Mouse (Mus musculus) lung, postnatal 0 days (tissue): ENCODE results near the gene Elovl3. TPM values are rescaled to one million over a fixed set of nuclear protein-coding genes. Genes with fewer than 3 reads are reported as not detected.
A peak's percentile ranks its signal among the peaks of the same experiment; 100 is the strongest.

Source experiments
- ATAC-seq: fragments of 200-750 bp; cut with Nextera tagmentation; 2 replicates; pipeline ENCODE4 v1.8.0; 2017; ENCODE audit warnings: moderate library complexity
- DNase-seq: peaks from one replicate; pipeline ENCODE4 v3.0.0-alpha.2; 2016; ENCODE audit warnings: low spot score
- H3K27ac ChIP-seq: fragments of 300-500 bp; sonication (generic); 2 replicates; pipeline ENCODE4 v1.5.1; 2014; ENCODE audit warnings: antibody characterized with exemption, mild to moderate bottlenecking, low read length, mixed read lengths
- H3K27me3 ChIP-seq: fragments of 300-500 bp; sonication (generic); replicated peaks from 2 replicates; pipeline ENCODE4 v1.6.1; 2014; ENCODE audit warnings: low read length, mixed read lengths; ENCODE audit not compliant: insufficient read depth
- H3K36me3 ChIP-seq: fragments of 300-500 bp; sonication (generic); 2 replicates; pipeline ENCODE4 v1.6.1; 2014; ENCODE audit warnings: low read length, mixed read lengths; ENCODE audit not compliant: insufficient read depth
- H3K4me1 ChIP-seq: fragments of 300-500 bp; sonication (generic); 2 replicates; pipeline ENCODE4 v1.6.1; 2014; ENCODE audit warnings: antibody characterized with exemption, low read depth, low read length, mixed read lengths; ENCODE audit not compliant: insufficient read depth
- H3K4me2 ChIP-seq: fragments of 300-500 bp; sonication (generic); replicated peaks from 2 replicates; pipeline ENCODE4 v1.6.1; 2014; ENCODE audit warnings: low read depth, mild to moderate bottlenecking, low read length, moderate library complexity, mixed read lengths
- H3K4me3 ChIP-seq: fragments of 300-500 bp; sonication (generic); 2 replicates; pipeline ENCODE4 v1.5.1; 2014; ENCODE audit warnings: low read depth, low read length
- H3K9ac ChIP-seq: fragments of 300-500 bp; sonication (generic); replicated peaks from 2 replicates; pipeline ENCODE4 v1.6.1; 2014; ENCODE audit warnings: low read depth, mild to moderate bottlenecking
- H3K9me3 ChIP-seq: fragments of 300-500 bp; sonication (generic); 2 replicates; pipeline ENCODE4 v1.6.1; 2016; ENCODE audit warnings: low read length, mixed read lengths
- CTCF ChIP-seq: IDR thresholded peaks from 2 replicates; pipeline ENCODE4 v1.5.1; 2016; ENCODE audit warnings: antibody characterized with exemption, mild to moderate bottlenecking
- EP300 ChIP-seq: IDR thresholded peaks from 2 replicates; pipeline ENCODE4 v1.6.1; 2016; ENCODE audit warnings: antibody characterized with exemption, mild to moderate bottlenecking, control low read depth
- WGBS: fragments of 180-500 bp; shearing (Covaris S2); extraction: QIAGEN DNeasy Blood & Tissue Kit; methylation state at CpG from one replicate; pipeline ENCODE4 v1.1.7; 2014; 5-methylcytosine and 5-hydroxymethylcytosine counted together
- polyA plus RNA-seq: library from polyadenylated mRNA; unstranded; fragments of >200 nt; fragmentation: Nextera tagmentation; extraction: Ambion mirVana; gene quantifications from 2 replicates; pipeline ENCODE4 v1.2.1, GENCODE M21; 2015

The Elovl3 gene
- polyA plus RNA-seq, 1 experiment from 2014 or later = not detected

DNA sequence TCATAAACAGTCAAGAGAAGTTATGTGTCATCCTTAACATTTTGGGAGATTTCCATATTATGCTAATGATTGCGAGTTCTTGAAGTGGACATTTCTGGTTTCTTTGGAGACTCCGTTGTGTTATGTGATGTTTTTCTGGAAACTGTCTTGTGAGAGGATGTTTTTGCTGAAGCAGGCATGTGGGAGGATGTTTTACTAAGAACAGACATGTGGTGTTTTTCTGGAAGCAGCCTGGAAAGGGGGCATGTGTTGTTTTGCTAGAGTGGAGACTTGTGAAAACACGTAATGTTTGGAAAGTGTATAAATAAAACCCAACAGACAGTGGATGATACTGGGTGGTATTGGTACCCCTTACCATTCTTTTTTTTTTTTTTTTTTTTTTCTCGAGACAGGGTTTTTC, 36.4 kb upstream of the Elovl3 start:
- H3K4me3 ChIP-seq = no peak overlapping the region
- H3K4me2 ChIP-seq = no peak overlapping the region
- no peak for TF ChIP-seq EP300
- no peak for TF ChIP-seq CTCF
- no peaks in the 10 kb centered on the region for H3K9me3 ChIP-seq
- no peak overlapping the region for H3K9ac ChIP-seq
- DNase-seq (no peak), ATAC-seq (no peak)
- H3K27ac ChIP-seq = no peak overlapping the region
- WGBS = 80% methylated on average over 4 of the region's 4 CpGs
- no peaks in the 10 kb centered on the region for H3K27me3 ChIP-seq
- no peaks in the 10 kb centered on the region for H3K36me3 ChIP-seq
- no peaks in the 10 kb centered on the region for H3K4me1 ChIP-seq

DNA sequence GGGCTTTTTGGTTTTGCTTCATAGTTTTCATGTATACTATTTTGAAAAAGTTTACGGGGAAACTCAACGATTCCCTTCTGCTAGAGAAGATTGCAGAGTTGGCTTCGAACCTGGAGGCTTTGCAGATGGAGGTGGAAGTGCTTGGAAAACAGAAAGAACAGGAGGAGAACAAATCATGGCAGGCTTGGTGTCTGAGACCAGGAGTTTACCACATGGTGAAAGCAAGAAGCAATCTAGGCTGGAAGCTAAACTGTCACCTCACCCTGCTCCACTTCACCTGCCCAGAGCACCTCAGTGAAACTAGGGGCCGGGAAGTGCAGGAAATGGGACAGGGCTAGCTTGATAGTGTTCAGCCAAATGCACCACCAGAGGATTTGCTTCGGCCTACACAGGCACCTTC, 35.3 kb upstream of the Elovl3 start:
- ATAC-seq = no peak

DNA sequence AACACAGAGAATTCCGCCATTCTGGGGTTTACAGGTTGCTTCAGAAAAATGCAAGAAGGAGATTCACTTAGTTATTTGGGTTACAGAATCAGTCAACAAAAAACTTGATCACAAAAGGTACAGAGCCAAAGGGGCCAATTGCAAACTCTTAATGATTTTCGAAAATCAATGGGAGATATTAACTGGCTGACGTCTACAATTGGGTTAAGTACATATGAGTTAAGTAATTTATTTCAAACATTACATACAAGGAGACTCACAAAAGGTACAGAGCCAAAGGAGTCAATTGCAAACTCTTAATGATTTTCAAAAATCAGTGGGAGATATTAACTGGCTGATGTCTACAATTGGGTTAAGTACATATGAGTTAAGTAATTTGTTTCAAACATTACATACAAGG, 32.1 kb upstream of the Elovl3 start:
- no peak for ATAC-seq
- no peaks in the 10 kb centered on the region for H3K9me3 ChIP-seq
- no peak for TF ChIP-seq CTCF
- TF ChIP-seq EP300 = no peak
- no peaks in the 10 kb centered on the region for H3K36me3 ChIP-seq
- no peaks in the 10 kb centered on the region for H3K27me3 ChIP-seq
- H3K4me2 ChIP-seq = no peak overlapping the region
- no peak for DNase-seq
- no peak overlapping the region for H3K27ac ChIP-seq
- 91% methylated on average over 3 of the region's 3 CpGs for WGBS
- no peaks in the 10 kb centered on the region for H3K4me1 ChIP-seq
- no peak overlapping the region for H3K9ac ChIP-seq
- no peak overlapping the region for H3K4me3 ChIP-seq

More for the DNA sequence above, 35.3 kb upstream of the Elovl3 start:
- no peak overlapping the region for H3K27ac ChIP-seq
- H3K9ac ChIP-seq = no peak overlapping the region
- no peaks in the 10 kb centered on the region for H3K9me3 ChIP-seq
- TF ChIP-seq EP300 (no peak), CTCF (no peak)
- no peak for DNase-seq
- no peak overlapping the region for H3K4me2 ChIP-seq
- H3K4me1 ChIP-seq = no peaks in the 10 kb centered on the region
- no peak overlapping the region for H3K4me3 ChIP-seq
- H3K36me3 ChIP-seq = no peaks in the 10 kb centered on the region
- WGBS = 90% methylated on average over 5 of the region's 5 CpGs
- H3K27me3 ChIP-seq = no peaks in the 10 kb centered on the region

DNA sequence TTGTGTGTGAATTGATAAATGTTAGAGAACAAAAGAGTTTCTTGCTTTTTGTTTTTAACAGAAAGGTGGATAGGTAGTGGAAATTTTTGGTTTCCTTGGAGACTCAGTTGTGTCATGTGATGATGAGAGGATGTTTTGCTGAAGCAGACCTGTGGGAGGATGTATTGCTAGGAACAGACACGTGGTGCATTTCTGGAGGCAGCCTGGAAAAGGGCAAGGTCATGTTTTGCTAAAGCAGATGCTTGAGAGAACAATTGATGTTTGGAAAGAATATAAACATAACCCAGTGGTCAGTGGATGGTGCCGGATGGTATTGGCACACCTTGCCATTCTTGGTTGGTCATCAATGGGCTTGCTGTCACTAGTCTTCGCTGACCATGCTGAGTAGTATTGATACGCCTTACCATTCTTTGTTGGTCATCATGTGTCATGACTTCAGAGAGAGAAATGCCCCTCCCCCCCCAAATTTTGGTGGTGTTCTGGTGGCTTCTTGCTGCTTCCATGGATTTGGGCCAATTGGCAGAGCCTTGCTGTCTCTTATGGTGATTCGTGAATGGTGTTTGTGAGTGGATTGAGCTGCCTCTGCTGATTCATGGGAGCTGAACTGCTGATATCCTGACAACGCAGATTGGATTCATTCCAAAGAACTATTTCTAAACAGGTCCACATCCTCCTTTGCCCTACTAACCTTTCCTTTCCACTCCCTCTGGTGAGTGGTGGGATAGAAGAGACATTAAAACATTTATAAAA, 28.1 kb upstream of the Elovl3 start:
- H3K36me3 ChIP-seq = no peaks in the 10 kb centered on the region
- no peak overlapping the region for H3K4me3 ChIP-seq
- H3K27ac ChIP-seq = no peak overlapping the region
- H3K9ac ChIP-seq = no peak overlapping the region
- no peaks in the 10 kb centered on the region for H3K4me1 ChIP-seq
- no peak overlapping the region for H3K4me2 ChIP-seq
- 61% methylated on average over 6 of the region's 6 CpGs for WGBS
- ATAC-seq (no peak), DNase-seq (peak; percentile 10)
- no peaks in the 10 kb centered on the region for H3K9me3 ChIP-seq
- no peaks in the 10 kb centered on the region for H3K27me3 ChIP-seq
- TF ChIP-seq CTCF (no peak), EP300 (no peak)

DNA sequence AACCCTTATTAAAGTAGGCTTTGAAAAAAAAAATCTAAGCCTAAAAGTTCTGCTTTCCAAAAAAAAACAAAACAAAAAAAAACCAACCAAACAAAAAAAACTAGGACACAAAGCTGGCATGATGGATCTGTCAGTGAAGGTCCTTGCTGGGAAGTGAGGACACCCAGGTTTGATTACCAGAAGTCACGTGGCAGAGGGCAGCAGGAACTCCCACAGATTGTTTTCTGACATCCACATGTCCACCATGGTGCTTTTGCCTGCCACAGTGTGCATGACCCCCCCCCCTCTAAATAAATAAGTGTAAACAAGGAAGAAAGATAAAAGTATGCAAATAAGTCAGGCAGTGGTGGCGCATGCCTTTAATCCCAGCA, 27.5 kb upstream of the Elovl3 start:
- Histone ChIP-seq H3K4me3 (no peak overlapping the region), H3K9me3 (no peaks in the 10 kb centered on the region), H3K27ac (no peak overlapping the region), H3K4me2 (no peak overlapping the region), H3K36me3 (no peaks in the 10 kb centered on the region), H3K27me3 (no peaks in the 10 kb centered on the region), H3K4me1 (no peaks in the 10 kb centered on the region), H3K9ac (no peak overlapping the region)
- TF ChIP-seq CTCF (no peak), EP300 (no peak)
- DNase-seq = no peak
- no peak for ATAC-seq
- 66% methylated on average over 2 of the region's 2 CpGs for WGBS

DNA sequence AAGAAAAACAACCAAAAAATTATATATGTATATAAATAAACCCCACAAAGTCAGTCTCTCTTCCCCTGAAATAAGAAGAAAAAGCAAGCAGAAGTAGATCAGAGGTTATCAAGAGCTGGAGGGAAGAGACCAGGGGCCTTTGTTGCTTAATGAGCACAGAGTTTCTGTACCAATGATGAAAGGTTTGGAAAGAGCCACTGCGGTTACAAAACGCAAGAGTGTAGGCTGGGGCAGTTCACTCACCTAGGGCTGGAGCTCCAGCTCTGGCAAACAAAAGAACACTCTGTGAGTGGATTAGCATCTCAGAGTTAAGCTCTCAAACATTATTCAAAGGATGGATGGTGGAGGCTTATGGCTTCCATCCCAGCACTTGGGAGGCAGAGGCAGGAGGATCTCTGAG, 21.5 kb upstream of the Elovl3 start:
- ATAC-seq = no peak
- WGBS = 75% methylated on average over 2 of the region's 2 CpGs
- no peak for TF ChIP-seq CTCF
- no peak for TF ChIP-seq EP300
- no peak for DNase-seq
- Histone ChIP-seq H3K4me2 (no peak overlapping the region), H3K27ac (no peak overlapping the region), H3K27me3 (no peaks in the 10 kb centered on the region), H3K9ac (no peak overlapping the region), H3K9me3 (no peaks in the 10 kb centered on the region), H3K4me1 (no peaks in the 10 kb centered on the region), H3K36me3 (no peaks in the 10 kb centered on the region), H3K4me3 (no peak overlapping the region)

DNA sequence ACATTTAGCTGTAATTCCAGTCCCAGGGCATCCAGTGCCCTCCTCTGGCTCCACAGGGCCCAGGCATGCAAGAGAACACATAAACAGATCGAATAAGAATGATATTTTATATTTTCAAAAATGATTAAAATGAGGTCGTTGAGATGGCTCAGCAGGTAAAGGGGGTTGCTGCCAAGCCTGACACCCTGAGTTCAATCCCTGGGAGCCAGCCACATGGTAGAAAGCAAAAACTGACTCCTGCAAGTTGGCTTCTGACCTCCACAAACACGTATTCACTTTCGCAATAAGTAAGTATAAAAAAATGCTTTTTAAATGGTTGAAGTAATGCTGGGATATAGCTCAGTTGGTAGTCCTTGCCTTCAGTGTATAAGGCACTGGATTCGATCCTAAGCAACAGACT, 20.9 kb upstream of the Elovl3 start:
- no peak overlapping the region for H3K9ac ChIP-seq
- WGBS = 81% methylated on average over 5 of the region's 5 CpGs
- H3K27me3 ChIP-seq = no peaks in the 10 kb centered on the region
- H3K9me3 ChIP-seq = no peaks in the 10 kb centered on the region
- no peaks in the 10 kb centered on the region for H3K4me1 ChIP-seq
- H3K4me3 ChIP-seq = no peak overlapping the region
- ATAC-seq (no peak), DNase-seq (no peak)
- H3K4me2 ChIP-seq = no peak overlapping the region
- TF ChIP-seq CTCF = no peak
- no peak for TF ChIP-seq EP300
- no peaks in the 10 kb centered on the region for H3K36me3 ChIP-seq
- no peak overlapping the region for H3K27ac ChIP-seq
